Mouse (Mus musculus): ENCODE measurements at regions not wholly inside any gene's neighbourhood (a gene's known extent, or its start where the extent isn't known, plus 50 kb on each side); places are given as distances from the start of the nearest gene placed in this dataset.

- no peak for DNase-seq (ENCODE audit: low read depth)
Measured at GRCm38 (mm10) chr3:4669971-4670370, 1080.6 kb upstream of the Gm8797 start.

GRCm38 (mm10) chr3:4689506-4689905, 1061.1 kb upstream of the Gm8797 start:
- peak; percentile 30 for DNase-seq (ENCODE audit: low read depth)
